Mouse (Mus musculus): Measurements from ENCODE around the gene Hspd1.
"Not testable (repeated sequence)": the region's sequence is repeated elsewhere in the genome, so short reads cannot be mapped to it uniquely, and the experiment has no call there.

Gene Hspd1

DNA sequence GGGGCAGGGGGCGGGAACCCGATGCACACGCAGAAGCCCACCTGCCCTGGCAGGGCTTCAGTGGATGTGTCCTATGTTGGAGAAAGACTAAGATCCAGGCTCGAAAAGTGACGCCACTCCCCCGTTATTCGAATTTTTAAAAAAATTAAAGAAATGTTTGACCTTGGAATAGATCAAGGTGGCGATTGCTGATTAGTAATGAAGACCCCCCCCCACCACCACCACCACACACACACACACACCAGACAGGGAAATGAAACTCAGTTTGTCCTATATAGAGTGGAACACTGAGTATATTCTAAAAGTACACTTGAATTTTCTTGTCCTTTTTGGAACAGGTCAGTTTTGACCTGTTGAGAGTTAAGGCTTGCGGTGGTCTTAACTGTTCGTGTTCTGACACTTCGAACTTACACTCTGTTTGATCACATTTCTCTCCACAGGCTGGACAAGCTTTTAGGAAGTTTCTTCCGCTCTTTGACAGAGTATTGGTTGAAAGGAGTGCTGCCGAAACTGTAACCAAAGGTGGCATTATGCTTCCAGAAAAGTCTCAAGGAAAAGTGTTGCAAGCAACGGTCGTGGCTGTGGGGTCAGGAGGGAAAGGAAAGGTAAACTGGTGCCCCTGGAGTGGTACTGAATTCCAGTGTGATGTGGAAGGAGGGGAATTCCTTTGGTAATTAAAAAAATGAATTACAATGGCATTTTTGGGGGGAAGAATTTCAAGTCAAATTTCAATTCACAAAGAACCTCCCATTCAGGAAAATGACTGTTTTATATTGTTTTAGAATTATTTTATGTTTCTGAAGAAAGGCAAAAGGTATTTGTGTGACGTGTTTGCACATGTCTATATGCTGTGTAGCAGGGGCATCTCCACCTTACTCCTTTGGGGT, 811 bp upstream of the Hspd1 start:
- in situ Hi-C loops (cut with MboI, MseI): loop anchor here (5.0 kb wide), 2 partner anchors 62 to 67 kb away; partner anchors contain the start of gene Sf3b1 (in 1 of the 2)

DNA sequence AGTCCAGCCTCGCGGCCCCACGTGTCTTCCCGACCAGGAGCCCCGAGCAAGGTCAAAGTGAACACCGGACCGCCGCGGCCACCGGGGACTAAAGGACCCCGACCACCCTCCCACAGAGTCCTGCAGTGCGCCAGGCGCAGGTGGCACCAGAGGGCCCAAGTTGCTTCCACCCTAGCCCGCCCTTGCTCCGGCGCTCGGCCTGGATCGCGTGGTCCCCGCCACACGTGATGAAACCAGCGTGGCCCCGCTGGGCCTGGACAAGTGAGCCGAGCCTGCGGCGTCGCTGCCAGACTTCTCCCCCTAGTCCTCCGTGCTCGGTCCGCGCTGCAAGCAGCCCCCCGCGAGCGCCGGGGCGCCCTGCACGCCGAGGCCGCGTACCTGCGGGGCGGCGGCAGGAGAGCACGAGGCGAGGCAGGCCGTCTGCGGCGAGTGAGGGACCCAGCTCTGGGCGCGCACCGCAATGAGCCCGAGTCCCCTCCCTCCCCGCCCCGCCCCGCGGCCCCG, 590 bp downstream of the Hspd1 start:
- in situ Hi-C loops (cut with MboI, MseI): loop anchor here (5.0 kb wide), 2 partner anchors 60 to 65 kb away; partner anchors contain the start of gene Sf3b1 (in 1 of the 2)

DNA sequence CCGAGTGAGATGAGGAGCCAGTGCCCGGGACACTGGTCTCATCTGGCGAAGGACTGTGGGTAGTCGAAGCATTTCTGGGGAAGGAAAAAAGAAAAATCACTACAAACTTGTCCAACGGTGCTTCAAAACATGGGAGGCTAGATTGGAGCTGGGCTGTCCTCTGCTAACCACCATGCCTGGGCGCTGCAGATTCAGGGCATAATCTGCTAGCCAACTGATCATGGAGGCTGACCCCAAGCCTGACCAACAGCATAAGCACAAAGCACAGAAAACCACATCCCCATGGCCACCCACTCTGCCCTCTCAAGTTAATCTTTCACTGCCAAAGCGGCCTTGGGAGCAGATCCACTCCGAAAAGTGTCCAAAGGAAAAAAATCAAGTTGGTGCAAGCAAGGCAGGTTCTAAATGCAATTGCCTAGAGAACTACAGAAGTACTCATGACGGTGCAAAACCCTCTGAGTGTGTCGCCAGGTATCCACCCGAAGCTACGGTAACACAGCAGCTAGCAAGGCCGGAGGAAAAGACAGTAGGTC, 1.1 kb downstream of the Hspd1 start:
- in situ Hi-C loops (cut with MboI, MseI): loop anchor here (5.0 kb wide), 2 partner anchors 60 to 65 kb away; partner anchors contain the start of gene Sf3b1 (in 1 of the 2)

GRCm38 (mm10) chr1:55085781-55086366, 2.2 kb downstream of the Hspd1 start:
- in situ Hi-C loops (cut with MboI, MseI): loop anchor here (5.0 kb wide), 2 partner anchors 59 to 64 kb away; partner anchors contain the start of gene Sf3b1 (in 1 of the 2)

DNA sequence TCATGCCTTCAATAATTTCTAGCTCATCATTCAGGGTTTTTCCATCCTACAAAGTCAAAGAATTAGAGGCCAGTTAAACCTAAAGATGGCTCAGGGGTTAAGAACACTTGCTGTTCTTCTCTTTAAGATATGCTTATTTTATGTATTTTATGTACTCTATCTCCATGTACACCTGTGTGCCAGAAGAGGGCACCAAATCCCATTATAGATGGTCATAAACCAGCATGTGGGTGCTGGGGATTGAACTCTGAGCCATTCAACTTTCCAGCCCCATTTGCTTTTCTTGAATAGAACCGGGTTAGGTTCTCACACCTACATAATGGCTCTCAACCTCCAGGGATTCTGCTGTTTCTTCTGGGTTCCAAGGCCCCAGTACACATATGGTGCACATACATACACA, 5.9 kb downstream of the Hspd1 start:
- in situ Hi-C loops (cut with MboI, MseI): no loop called here

DNA sequence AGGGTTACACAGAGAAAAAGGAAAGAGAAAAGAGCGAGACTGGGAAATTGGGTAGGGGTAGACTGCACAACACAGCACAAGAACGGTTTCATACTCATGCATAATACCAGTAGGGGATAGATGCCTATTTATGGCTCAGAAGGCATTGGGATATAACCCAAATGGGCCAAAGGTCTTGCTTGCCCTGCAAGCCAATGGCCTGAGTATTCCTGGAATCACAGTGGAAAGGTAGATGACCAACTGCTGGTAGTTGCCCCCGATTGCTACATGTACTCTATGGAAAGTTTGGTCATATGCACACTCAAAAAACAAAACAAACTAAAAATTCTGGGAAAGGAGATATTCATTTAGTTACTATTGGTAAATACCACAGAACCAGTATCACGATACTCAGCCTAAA, 8.4 kb downstream of the Hspd1 start:
- in situ Hi-C loops (cut with MboI, MseI): no loop called here

DNA sequence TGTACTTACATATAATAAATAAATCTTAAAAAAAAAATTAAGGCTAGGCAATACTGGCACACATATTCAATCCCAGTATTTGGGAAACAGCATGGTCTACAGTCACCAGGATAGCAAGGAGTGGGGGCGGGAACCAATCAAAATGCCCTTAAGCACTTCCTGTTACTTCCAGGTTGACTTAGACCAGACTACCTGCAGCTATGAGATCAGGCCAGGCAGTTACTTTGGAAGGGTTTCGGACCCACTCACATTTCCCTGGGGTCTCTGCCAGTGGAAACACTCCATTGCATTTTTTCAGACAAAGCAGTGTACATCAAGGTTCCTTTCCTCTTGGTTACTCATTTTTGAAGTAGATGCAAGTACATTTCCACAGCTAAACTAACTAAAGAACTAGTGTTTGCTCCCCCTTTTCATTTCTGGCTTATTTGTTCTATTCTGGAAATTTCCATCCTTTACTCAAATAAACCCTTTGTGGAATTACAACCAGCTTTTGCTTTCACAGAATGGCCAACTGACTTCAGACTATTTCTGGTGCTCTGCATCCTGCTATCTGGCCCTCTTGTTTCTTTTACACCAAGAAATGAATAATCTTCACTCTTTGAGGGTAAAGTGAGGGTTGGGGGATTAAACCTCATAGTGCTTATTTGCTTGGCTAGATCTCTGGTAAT, 11.1 kb downstream of the Hspd1 start:
- in situ Hi-C loops (cut with MboI, MseI): no loop called here

- in situ Hi-C loops (cut with MboI, MseI): no loop called here
Measured at GRCm38 (mm10) chr1:55076395-55076743, 11.7 kb downstream of the Hspd1 start.

- in situ Hi-C loops (cut with MboI, MseI): no loop called here
Measured at GRCm38 (mm10) chr1:55075652-55076394, 12.2 kb downstream of the Hspd1 start.

DNA sequence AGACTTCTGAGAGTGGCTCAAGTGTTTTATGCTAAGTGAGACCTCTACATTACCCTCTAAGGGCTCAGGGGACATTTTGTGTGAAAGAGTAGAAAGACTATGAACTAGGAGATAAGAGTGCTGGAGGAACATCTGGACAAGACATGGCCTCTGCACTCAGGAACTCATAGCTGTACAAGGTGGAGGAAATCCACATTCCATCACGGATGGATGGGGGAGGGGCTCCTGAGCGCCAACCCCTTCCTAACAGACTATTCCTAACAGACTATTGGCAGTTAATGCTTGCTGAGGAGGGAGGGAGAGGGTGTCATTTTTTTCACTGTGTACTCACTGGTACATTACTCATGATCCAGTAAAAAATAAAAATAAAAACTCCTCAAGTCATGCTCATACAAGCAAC, 13.3 kb downstream of the Hspd1 start:
- in situ Hi-C loops (cut with MboI, MseI): no loop called here

DNA sequence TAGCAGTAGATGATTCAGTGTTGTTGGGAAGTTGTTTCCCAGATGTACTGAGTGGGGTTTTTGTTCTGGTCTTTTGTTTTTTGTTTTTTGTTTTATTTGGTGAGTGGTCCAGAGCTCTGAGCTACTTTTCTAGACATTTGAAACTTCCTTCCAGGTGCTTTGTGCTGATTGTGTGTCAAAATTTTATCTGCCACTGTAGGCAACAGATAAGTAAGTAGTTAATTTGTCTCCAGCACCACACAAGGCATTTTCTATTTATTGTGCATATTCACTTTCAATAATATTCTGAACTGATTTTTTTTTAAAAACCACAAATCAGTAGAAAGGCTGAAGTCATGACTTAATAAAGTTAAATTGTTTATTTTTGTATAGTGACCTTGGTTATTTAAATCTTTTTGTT, 15.7 kb downstream of the Hspd1 start:
- in situ Hi-C loops (cut with MboI, MseI): not testable (repeated sequence)

- in situ Hi-C loops (cut with MboI, MseI): no loop called here
Measured at GRCm38 (mm10) chr1:55061772-55062171, 26.3 kb downstream of the Hspd1 start.

DNA sequence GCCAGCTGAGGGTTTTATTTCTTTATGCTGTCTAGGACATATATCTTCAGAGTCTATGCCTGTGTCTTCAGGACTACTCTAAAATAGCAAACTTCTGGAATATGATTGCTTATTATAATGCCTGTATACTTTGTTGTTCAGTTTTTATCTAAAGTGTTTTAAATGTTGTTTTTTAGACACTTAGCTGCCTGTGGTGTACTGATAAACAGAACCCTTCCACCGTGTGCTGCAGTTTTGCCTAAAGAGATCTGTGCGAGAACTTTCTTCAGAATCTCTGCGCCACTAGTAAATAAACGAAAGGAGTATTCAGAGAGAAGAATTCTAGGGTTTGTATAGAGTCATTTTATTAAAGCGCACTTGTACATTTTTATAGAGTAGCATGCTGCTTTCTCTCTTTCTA, 26.9 kb downstream of the Hspd1 start:
- in situ Hi-C loops (cut with MboI, MseI): no loop called here

DNA sequence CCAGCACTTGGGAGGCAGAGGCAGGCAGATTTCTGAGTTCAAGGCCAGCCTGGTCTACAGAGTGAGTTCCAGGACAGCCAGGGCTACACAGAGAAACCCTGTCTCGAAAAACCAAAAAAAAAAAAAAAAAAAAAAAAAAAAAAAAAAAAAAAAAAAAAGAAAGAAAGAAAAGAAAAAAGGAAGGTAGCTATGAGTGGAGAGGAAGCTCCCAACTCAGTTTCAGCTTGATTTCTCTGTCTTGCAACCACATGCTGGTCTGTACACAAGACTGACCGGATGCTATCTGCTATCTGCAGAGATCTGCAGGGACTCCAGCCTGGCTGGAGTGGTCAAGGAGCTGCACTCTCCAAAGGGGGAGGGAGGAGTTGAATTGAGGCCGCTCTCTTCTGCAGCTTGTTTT, 29.7 kb downstream of the Hspd1 start:
- in situ Hi-C loops (cut with MboI, MseI): loop anchor here (5.0 kb wide), 1 partner anchor 41 kb away; no protein-coding TSS in a partner anchor

DNA sequence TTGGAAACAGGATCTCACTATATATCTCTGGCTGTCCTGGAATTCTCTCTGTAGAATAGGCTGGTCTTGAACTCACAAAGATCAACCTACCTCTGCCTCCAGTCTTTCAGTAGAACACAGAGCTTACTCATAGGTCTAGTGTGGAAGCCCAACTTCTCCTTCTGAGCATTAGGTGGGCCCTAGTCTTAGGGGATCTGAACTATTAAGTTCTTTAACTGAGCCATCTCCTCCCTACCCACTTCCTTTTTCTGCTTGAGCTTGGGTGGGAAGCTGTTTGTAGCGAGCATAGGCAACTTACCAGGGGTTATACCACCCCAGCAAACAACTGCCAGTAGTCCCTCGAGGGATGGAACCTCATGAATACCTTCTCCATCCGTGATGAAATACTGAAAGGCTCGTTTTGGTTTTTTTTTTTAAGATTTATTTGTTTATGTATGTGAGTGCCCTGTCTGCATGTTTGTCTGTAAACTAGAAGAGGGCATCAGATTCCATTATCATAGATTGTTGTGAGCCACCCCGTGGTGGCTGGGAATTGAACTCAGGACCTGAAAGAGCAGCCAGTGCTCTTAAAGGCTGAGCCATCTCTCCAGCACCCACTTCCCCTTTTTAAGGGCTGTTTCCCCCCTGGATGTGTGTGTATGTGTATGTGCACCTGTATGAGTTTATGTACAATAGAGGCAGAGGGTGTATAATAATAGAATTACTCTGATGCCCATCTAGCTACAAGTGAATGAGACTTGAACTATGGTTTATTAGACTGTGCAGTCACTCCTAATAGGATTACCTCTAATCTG, 32.5 kb downstream of the Hspd1 start:
- in situ Hi-C loops (cut with MboI, MseI): loop anchor here (5.0 kb wide), 1 partner anchor 38 kb away; no protein-coding TSS in a partner anchor

GRCm38 (mm10) chr1:55053596-55053995, 34.4 kb downstream of the Hspd1 start:
- in situ Hi-C loops (cut with MboI, MseI): no loop called here

DNA sequence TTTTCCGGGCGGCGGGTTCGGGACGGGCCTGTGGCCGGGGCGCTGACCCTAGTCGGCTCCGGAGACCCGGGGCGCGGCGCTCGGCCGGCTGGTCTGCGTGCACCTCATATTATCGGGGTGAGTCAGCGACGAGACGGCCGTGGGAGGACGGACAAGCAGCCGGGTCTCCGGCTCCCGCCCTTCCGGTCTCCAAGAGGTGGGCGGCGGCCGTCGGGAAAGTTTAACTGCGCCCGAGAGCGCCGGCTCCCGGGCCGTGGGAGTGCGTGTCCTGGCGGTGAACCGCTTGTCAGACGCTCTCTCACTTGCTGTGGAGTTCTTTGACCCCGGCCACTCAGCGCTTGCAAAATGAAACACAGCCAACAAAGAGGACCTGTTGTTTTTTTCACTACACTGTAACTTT, 35.0 kb downstream of the Hspd1 start:
- in situ Hi-C loops (cut with MboI, MseI): no loop called here

- in situ Hi-C loops (cut with MboI, MseI): no loop called here
Measured at GRCm38 (mm10) chr1:55052355-55052953, 35.6 kb downstream of the Hspd1 start, which contains the start of gene Coq10b. TSS of gene Coq10b (plus strand) at chr1:55052770.

GRCm38 (mm10) chr1:55051671-55052070, 36.4 kb downstream of the Hspd1 start:
- in situ Hi-C loops (cut with MboI, MseI): no loop called here
